Mouse (Mus musculus): Measurements from ENCODE around the gene Clcn2. TPM values are rescaled to one million over a fixed set of nuclear protein-coding genes. Genes with fewer than 3 reads are reported as not detected.

Clcn2 gene
- polyA plus RNA-seq, 2 experiments = 17.1 to 72.9 TPM

DNA sequence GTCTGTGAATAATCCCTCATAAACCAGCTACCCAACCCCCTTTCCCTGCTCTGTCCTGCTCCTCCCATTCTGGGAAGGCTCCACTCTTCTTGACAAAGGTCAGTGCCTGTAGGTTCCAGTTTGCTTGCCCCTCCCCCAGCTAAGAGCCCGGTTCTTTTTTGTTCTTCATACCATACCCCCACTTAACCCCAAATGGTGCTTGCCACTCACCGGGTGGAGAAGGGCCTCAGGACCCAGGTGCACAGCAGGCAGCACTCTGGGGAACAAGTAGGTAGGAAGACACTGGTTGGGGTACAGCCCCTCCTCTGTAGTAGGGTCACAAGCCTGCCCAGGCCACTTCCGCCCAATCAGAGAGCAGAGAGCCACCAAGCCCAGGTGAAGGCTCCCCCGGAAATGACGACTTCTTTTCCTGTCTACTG, 12.8 kb upstream of the Clcn2 start:
- Histone ChIP-seq H3K9me3 (ENCODE audit: control insufficient read depth, low read length) (no peaks in the 10 kb centered on the region), H3K27me3 (ENCODE audit: control insufficient read depth, insufficient read depth, low read length) (peaks cover 16% of the 10 kb centered on the region), H3K4me1 (ENCODE audit: control insufficient read depth, insufficient read depth, low read length) (peaks cover 7% of the 10 kb centered on the region; the same call in 1 of the 2 replicates), H3K27ac (replicated peaks; ENCODE audit: low read depth, low read length) (no peak overlapping the region), H3K36me3 (ENCODE audit: control insufficient read depth, insufficient read depth, low read length) (no peaks in the 10 kb centered on the region; the same call in 1 of the 2 replicates), H3K9ac (ENCODE audit: low read depth, low read length, severe bottlenecking) (no peak overlapping the region), H3K4me2 (replicated peaks; ENCODE audit: low read depth, low read length, severe bottlenecking) (no peak overlapping the region), H3K4me3 (replicated peaks; ENCODE audit: low read length) (no peak overlapping the region)
- DNase-seq (ENCODE audit: low spot score) (no peak), ATAC-seq (ENCODE audit: low FRiP score, low read depth) (no peak)
- WGBS = 45% methylated on average over 5 of the region's 5 CpGs
- no peak for TF ChIP-seq POLR2A (IDR thresholded peaks at IDR 0.05; ENCODE audit: borderline replicate concordance, extremely low read depth, insufficient read depth, insufficient read length)

DNA sequence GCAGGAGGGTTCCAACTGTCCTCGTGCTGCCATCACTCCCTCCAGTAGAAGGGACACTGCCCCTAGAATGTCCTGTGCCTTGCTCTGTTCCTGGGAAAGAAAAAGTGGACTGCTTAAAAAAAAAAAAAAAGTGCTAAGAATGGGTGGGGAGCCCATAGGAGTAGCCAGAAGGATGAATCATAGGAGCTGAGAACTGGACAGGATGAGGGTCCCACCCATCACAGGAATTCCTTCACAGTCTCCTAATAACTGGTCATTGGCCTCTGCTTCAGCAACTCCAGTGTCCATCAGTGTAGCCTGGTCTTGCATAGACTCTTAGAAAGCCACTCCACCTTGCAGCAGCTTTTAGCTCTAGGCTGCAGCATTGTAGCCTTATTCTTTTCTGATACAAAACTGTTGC, 8.8 kb upstream of the Clcn2 start:
- TF ChIP-seq POLR2A (IDR thresholded peaks at IDR 0.05; ENCODE audit: borderline replicate concordance, extremely low read depth, insufficient read depth, insufficient read length) = no peak
- Histone ChIP-seq H3K4me1 (ENCODE audit: control insufficient read depth, insufficient read depth, low read length) (peaks cover 4% of the 10 kb centered on the region), H3K36me3 (ENCODE audit: control insufficient read depth, insufficient read depth, low read length) (peaks cover 15% of the 10 kb centered on the region), H3K27ac (replicated peaks; ENCODE audit: low read depth, low read length) (no peak overlapping the region), H3K9ac (ENCODE audit: low read depth, low read length, severe bottlenecking) (no peak overlapping the region), H3K27me3 (ENCODE audit: control insufficient read depth, insufficient read depth, low read length) (no peaks in the 10 kb centered on the region), H3K4me2 (replicated peaks; ENCODE audit: low read depth, low read length, severe bottlenecking) (no peak overlapping the region), H3K4me3 (replicated peaks; ENCODE audit: low read length) (no peak overlapping the region), H3K9me3 (ENCODE audit: control insufficient read depth, low read length) (no peaks in the 10 kb centered on the region)
- DNase-seq (ENCODE audit: low spot score) (no peak), ATAC-seq (ENCODE audit: low FRiP score, low read depth) (no peak)
- 53% methylated on average over 1 of the region's 1 CpGs for WGBS

DNA sequence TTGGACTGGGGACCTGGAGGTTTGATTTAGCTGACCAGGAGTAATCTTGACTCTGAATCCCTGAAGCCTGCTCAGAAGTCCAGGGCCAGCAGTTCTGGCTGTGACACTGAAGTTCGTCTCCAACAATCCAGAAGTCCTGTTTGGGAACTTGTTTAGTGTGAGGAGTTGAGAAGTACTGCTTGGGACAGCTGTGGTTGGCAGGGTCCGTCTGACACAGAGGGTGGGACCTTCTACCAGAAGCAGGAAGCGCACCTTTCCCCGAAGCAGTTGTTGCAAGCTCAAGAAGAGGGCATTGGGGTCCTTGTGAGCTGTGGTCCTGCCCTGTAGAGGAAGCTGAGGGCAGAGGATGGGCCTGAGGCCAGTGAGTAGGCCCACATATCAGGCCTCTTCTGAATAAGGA, 8.2 kb upstream of the Clcn2 start:
- no peak overlapping the region for H3K4me3 ChIP-seq (replicated peaks; ENCODE audit: low read length)
- H3K9me3 ChIP-seq (ENCODE audit: control insufficient read depth, low read length) = no peaks in the 10 kb centered on the region
- H3K27me3 ChIP-seq (ENCODE audit: control insufficient read depth, insufficient read depth, low read length) = no peaks in the 10 kb centered on the region
- no peak overlapping the region for H3K9ac ChIP-seq (ENCODE audit: low read depth, low read length, severe bottlenecking)
- DNase-seq (ENCODE audit: low spot score) (no peak), ATAC-seq (ENCODE audit: low FRiP score, low read depth) (no peak)
- H3K27ac ChIP-seq (replicated peaks; ENCODE audit: low read depth, low read length) = no peak overlapping the region
- peaks cover 4% of the 10 kb centered on the region for H3K4me1 ChIP-seq (ENCODE audit: control insufficient read depth, insufficient read depth, low read length)
- peaks cover 19% of the 10 kb centered on the region for H3K36me3 ChIP-seq (ENCODE audit: control insufficient read depth, insufficient read depth, low read length)
- no peak overlapping the region for H3K4me2 ChIP-seq (replicated peaks; ENCODE audit: low read depth, low read length, severe bottlenecking)
- no peak for TF ChIP-seq POLR2A (IDR thresholded peaks at IDR 0.05; ENCODE audit: borderline replicate concordance, extremely low read depth, insufficient read depth, insufficient read length)
- 79% methylated on average over 4 of the region's 4 CpGs for WGBS

DNA sequence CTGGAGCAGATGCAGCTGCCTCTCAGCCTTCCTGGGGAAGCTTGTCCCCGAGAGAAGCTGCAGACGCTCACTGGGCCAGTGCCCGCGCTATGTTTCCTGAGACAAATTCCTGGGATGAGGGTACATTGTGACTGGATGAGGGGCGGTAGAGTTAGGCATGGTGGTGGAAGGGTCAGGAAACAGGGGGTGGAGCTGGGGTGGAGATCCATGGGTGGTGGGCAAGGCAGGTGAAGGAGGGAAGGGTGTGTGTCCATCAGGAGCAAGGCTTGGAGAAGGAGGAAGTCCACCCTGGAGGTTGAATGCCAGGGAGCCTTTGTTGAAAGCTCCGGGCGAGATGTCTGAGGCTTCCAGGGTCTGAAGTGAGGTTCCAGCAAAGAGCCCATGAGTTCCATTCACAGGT, 7.8 kb upstream of the Clcn2 start:
- H3K27ac ChIP-seq (replicated peaks; ENCODE audit: low read depth, low read length) = no peak overlapping the region
- no peak overlapping the region for H3K9ac ChIP-seq (ENCODE audit: low read depth, low read length, severe bottlenecking)
- no peak for TF ChIP-seq POLR2A (IDR thresholded peaks at IDR 0.05; ENCODE audit: borderline replicate concordance, extremely low read depth, insufficient read depth, insufficient read length)
- peaks cover 4% of the 10 kb centered on the region for H3K4me1 ChIP-seq (ENCODE audit: control insufficient read depth, insufficient read depth, low read length)
- WGBS = 57% methylated on average over 7 of the region's 7 CpGs
- no peaks in the 10 kb centered on the region for H3K27me3 ChIP-seq (ENCODE audit: control insufficient read depth, insufficient read depth, low read length)
- ATAC-seq (ENCODE audit: low FRiP score, low read depth) (no peak), DNase-seq (ENCODE audit: low spot score) (no peak)
- H3K4me3 ChIP-seq (replicated peaks; ENCODE audit: low read length) = no peak overlapping the region
- H3K4me2 ChIP-seq (replicated peaks; ENCODE audit: low read depth, low read length, severe bottlenecking) = no peak overlapping the region
- no peaks in the 10 kb centered on the region for H3K9me3 ChIP-seq (ENCODE audit: control insufficient read depth, low read length)
- H3K36me3 ChIP-seq (ENCODE audit: control insufficient read depth, insufficient read depth, low read length) = peaks cover 23% of the 10 kb centered on the region

DNA sequence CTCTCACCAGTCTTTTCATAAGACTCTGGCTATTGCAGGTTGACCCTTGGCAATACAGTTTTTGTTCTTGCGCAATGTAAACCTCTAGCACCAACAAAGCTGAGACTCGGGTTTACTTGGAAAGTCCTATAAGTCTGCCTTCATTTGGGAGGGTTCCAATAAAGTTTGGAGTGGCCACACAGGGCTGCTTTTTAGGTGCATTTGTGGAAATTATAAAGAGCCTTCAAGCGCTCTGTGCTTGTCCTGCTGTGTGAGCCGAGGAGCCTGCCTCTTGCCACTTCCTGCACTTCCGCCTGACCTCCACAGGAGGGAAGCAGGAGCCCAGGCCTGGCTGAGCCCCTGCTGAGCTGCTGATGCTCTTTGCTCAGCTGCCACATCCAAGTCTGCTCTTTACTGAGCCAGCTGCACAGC, 6.8 kb upstream of the Clcn2 start:
- DNase-seq (ENCODE audit: low spot score) (no peak), ATAC-seq (ENCODE audit: low FRiP score, low read depth) (peak; percentile 76; the same call in 1 of the 2 replicates)
- no peak overlapping the region for H3K4me3 ChIP-seq (replicated peaks; ENCODE audit: low read length)
- H3K27me3 ChIP-seq (ENCODE audit: control insufficient read depth, insufficient read depth, low read length) = no peaks in the 10 kb centered on the region
- no peak for TF ChIP-seq POLR2A (IDR thresholded peaks at IDR 0.05; ENCODE audit: borderline replicate concordance, extremely low read depth, insufficient read depth, insufficient read length)
- H3K4me1 ChIP-seq (ENCODE audit: control insufficient read depth, insufficient read depth, low read length) = peaks cover 4% of the 10 kb centered on the region
- H3K36me3 ChIP-seq (ENCODE audit: control insufficient read depth, insufficient read depth, low read length) = peaks cover 33% of the 10 kb centered on the region
- no peak overlapping the region for H3K9ac ChIP-seq (ENCODE audit: low read depth, low read length, severe bottlenecking)
- no peak overlapping the region for H3K27ac ChIP-seq (replicated peaks; ENCODE audit: low read depth, low read length)
- H3K4me2 ChIP-seq (replicated peaks; ENCODE audit: low read depth, low read length, severe bottlenecking) = no peak overlapping the region
- 28% methylated on average over 5 of the region's 5 CpGs for WGBS
- no peaks in the 10 kb centered on the region for H3K9me3 ChIP-seq (ENCODE audit: control insufficient read depth, low read length)

DNA sequence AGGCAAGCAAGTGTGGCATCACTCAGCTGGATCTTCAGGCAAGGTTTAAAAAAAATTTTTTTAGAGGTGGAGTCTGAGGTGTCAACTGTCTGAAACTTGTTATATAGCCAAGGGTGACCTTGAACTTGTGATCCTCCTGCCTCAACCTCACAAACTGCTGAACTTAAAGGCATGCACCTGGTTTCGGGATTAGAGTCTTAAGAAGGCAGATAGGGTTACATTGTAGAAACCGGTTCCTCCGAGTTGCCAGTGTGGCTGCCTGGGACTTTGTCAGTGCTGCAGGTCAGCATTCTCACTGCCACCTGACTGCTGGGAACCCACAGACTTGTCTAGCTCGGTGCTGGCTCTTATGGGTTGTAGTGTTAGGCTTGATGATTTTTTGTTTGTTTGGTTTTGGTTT, 5.7 kb upstream of the Clcn2 start:
- H3K9me3 ChIP-seq (ENCODE audit: control insufficient read depth, low read length) = no peaks in the 10 kb centered on the region
- ATAC-seq (ENCODE audit: low FRiP score, low read depth) (no peak), DNase-seq (ENCODE audit: low spot score) (no peak)
- peaks cover 4% of the 10 kb centered on the region for H3K4me1 ChIP-seq (ENCODE audit: control insufficient read depth, insufficient read depth, low read length)
- H3K27ac ChIP-seq (replicated peaks; ENCODE audit: low read depth, low read length) = no peak overlapping the region
- H3K4me2 ChIP-seq (replicated peaks; ENCODE audit: low read depth, low read length, severe bottlenecking) = no peak overlapping the region
- no peaks in the 10 kb centered on the region for H3K27me3 ChIP-seq (ENCODE audit: control insufficient read depth, insufficient read depth, low read length)
- no peak overlapping the region for H3K4me3 ChIP-seq (replicated peaks; ENCODE audit: low read length)
- 35% methylated on average over 4 of the region's 4 CpGs for WGBS
- H3K36me3 ChIP-seq (ENCODE audit: control insufficient read depth, insufficient read depth, low read length) = peaks cover 33% of the 10 kb centered on the region
- TF ChIP-seq POLR2A (IDR thresholded peaks at IDR 0.05; ENCODE audit: borderline replicate concordance, extremely low read depth, insufficient read depth, insufficient read length) = no peak
- H3K9ac ChIP-seq (ENCODE audit: low read depth, low read length, severe bottlenecking) = no peak overlapping the region

Data from limb, embryonic 14.5 days (tissue).